Mouse (Mus musculus) erythroblast, embryonic 14.5 days (primary cell): Measurements from ENCODE around the gene Mccc2.

Experiments used
- GATA1 ChIP-seq: IDR thresholded peaks from 2 replicates; pipeline ENCODE4 v1.6.1; 2012; ENCODE audit warnings: low read length, inconsistent platforms, mixed read lengths
- TAL1 ChIP-seq: IDR thresholded peaks from 3 replicates; pipeline ENCODE4 v1.6.1; 2012; ENCODE audit warnings: low read length, inconsistent platforms, mixed read lengths

DNA sequence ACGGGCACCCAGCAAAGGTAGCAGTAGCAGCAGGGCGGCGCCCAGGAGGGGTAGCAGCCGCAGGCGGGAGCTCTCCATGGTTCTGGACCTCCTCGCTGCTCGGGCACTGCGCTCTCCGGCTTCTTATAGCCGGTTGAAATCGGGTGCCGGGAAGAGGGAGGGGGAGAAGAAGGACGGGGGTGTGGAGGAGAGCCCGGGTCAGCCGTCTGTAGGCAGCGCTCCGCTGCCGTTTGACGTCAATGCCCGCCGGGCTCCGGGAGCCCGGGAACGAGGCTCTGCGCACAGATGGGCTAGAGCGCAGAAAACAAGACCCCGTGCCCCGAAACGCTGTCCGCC is 114.9 kb downstream of the Mccc2 start:
- TF ChIP-seq GATA1 (no peak), TAL1 (no peak)
